Mouse (Mus musculus) heart, adult 2 months (tissue): ENCODE data around the gene Mtmr4.

ENCODE experiments used
- CTCF ChIP-seq: fragments of 200-600 bp; IDR thresholded peaks from 2 replicates; pipeline ENCODE4 v1.8.1; 2022; ENCODE audit warnings: antibody characterized with exemption, mild to moderate bottlenecking, moderate library complexity
- EP300 ChIP-seq: fragments of 200-500 bp; IDR thresholded peaks from 2 replicates; pipeline ENCODE4 v1.6.1; 2011; ENCODE audit warnings: low read depth, low read length, control low read depth; ENCODE audit not compliant: insufficient read depth
- POLR2A ChIP-seq: fragments of 200-500 bp; IDR thresholded peaks from 2 replicates; pipeline ENCODE4 v1.6.1; 2011; ENCODE audit warnings: mild to moderate bottlenecking, low read depth, low read length, control low read depth; ENCODE audit not compliant: insufficient read depth

DNA sequence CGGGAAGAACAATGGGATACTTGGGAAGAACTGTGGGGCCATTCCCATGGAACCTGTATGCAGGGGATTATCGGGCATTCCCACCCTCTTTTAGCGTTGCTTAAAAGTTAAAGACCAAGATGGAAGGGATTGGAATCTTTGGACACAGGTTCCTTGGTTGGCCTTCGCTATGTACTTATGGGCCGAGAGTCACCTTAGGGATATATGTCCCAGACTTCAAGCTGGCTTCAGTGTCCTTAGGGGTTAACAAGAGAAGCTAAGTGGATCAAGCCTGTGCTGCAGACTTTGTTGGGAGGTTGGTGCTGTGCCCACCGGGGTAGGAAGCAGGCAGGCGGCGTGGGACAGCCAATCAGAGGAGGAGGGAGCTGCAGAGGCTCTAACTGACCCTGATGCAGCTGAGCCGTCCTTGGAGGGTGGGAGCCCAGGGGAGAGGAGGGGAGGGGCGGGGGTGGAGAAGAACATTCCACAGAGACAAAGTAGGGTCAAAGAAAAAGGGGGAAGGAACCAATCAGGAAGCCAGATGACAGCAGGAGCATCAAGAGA, 11.3 kb upstream of the Mtmr4 start:
- no peak for TF ChIP-seq CTCF
- no peak for TF ChIP-seq EP300
- no peak for TF ChIP-seq POLR2A
